Mouse (Mus musculus): ENCODE data around the gene Sema7a.
A peak's percentile ranks its signal among the peaks of the same experiment; 100 is the strongest.

Gene Sema7a

GRCm38 (mm10) chr9:57975200-57975821 is 35.4 kb downstream of the Sema7a start:
- no peak for DNase-seq (ENCODE audit: low spot score in 2 of 2)

- DNase-seq (ENCODE audit: low spot score in 2 of 2): no peak
Measured at GRCm38 (mm10) chr9:57978025-57978424, 38.1 kb downstream of the Sema7a start.

GRCm38 (mm10) chr9:57978858-57979257 is 38.9 kb downstream of the Sema7a start:
- no peak for DNase-seq (ENCODE audit: low spot score in 2 of 2)

GRCm38 (mm10) chr9:57980570-57980969 is 40.7 kb downstream of the Sema7a start:
- DNase-seq (ENCODE audit: low spot score in 2 of 2): no peak

GRCm38 (mm10) chr9:57985304-57985703 is 45.4 kb downstream of the Sema7a start:
- no peak for DNase-seq (ENCODE audit: low spot score in 2 of 2)

- no peak for DNase-seq (ENCODE audit: low spot score in 2 of 2)
Measured at GRCm38 (mm10) chr9:57986293-57986692, 46.4 kb downstream of the Sema7a start.

GRCm38 (mm10) chr9:57988098-57988497 is 48.2 kb downstream of the Sema7a start:
- DNase-seq (ENCODE audit: low spot score in 2 of 2): no peak

- no peak for DNase-seq (ENCODE audit: low spot score in 2 of 2)
Measured at GRCm38 (mm10) chr9:57989309-57989708, 49.4 kb downstream of the Sema7a start.

- no peak for DNase-seq (ENCODE audit: low spot score in 2 of 2)
Measured at GRCm38 (mm10) chr9:57990438-57991110, 50.7 kb downstream of the Sema7a start.

GRCm38 (mm10) chr9:57992060-57992459 is 52.1 kb downstream of the Sema7a start:
- no peak for DNase-seq (ENCODE audit: low spot score in 2 of 2)

GRCm38 (mm10) chr9:57992781-57993591 is 53.1 kb downstream of the Sema7a start:
- DNase-seq (ENCODE audit: low spot score in 2 of 2): no peak

- DNase-seq (ENCODE audit: low spot score in 2 of 2): no peak
Measured at GRCm38 (mm10) chr9:57995282-57995681, 55.4 kb downstream of the Sema7a start.

GRCm38 (mm10) chr9:57997511-57998031 is 57.7 kb downstream of the Sema7a start:
- DNase-seq (ENCODE audit: low spot score in 2 of 2): peak in 1 of 2 experiments; percentile 50

GRCm38 (mm10) chr9:57998032-57998659 is 58.2 kb downstream of the Sema7a start:
- peak in 1 of 2 experiments; percentile 56 for DNase-seq (ENCODE audit: low spot score in 2 of 2)

- DNase-seq (ENCODE audit: low spot score in 2 of 2): no peak
Measured at GRCm38 (mm10) chr9:57998685-57999084, 58.8 kb downstream of the Sema7a start.

- DNase-seq (ENCODE audit: low spot score in 2 of 2): no peak
Measured at GRCm38 (mm10) chr9:57999676-58000075, 59.8 kb downstream of the Sema7a start.

GRCm38 (mm10) chr9:58003272-58003671 is 63.4 kb downstream of the Sema7a start:
- no peak for DNase-seq (ENCODE audit: low spot score in 2 of 2)

GRCm38 (mm10) chr9:58005753-58006461 is 66.0 kb downstream of the Sema7a start, which contains the start of gene Cyp11a1:
Gene Cyp11a1, plus strand, starts transcription at chr9:58006411.
- DNase-seq (ENCODE audit: low spot score in 2 of 2): no peak

- DNase-seq (ENCODE audit: low spot score in 2 of 2): no peak
Measured at GRCm38 (mm10) chr9:58008336-58009014, 68.6 kb downstream of the Sema7a start.

GRCm38 (mm10) chr9:58009015-58009362 is 69.1 kb downstream of the Sema7a start:
- DNase-seq (ENCODE audit: low spot score in 2 of 2): peak in 1 of 2 experiments; percentile 57

GRCm38 (mm10) chr9:58009588-58009987 is 69.7 kb downstream of the Sema7a start:
- DNase-seq (ENCODE audit: low spot score in 2 of 2): no peak
